ENCODE assay signal across 8 mouse cellular contexts in the genomic region with DNA sequence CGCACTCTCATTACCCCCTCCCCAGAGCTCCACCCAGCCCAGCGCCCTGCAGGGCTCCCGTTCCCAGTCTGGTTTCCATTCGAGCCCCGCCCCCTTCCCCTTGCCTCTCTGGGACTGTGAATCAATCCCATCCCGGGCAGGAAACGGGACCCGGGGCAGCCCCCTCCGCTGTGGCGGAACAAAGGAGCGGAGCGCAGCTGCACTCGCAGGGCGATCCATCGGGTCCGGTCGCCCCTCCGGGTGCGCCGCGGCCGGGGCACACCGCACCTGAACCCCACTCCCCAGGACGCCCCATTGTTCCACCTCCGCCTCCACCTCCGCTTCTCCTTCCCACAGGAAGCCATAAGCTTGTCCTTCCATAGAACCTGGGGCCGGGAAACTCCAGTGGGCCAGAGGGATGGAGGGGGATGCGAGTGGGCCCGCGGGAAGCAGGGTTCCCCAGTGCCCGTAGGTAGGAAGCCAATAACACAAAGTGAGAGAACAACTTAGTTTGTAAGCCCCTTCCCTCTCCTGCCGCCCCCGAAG. TPM values are rescaled to one million over a fixed set of nuclear protein-coding genes. Genes with fewer than 3 reads are reported as not detected.
A peak's percentile ranks its signal among the peaks of the same experiment; 100 is the strongest.
DNase-seq lines count a peak whose midpoint lies in the region; ATAC-seq lines count a peak whose summit lies in the region.

No protein-coding gene starts in this region.

- peaks cover 14% of the 10 kb centered on the region for H3K4me1 ChIP-seq in embryonic facial prominence, embryonic 15.5 days
- H3K4me1 ChIP-seq in heart, embryonic 15.5 days (replicated peaks): peaks cover 13% of the 10 kb centered on the region
- H3K4me1 ChIP-seq in lung, embryonic 16.5 days (replicated peaks; ENCODE audit: control insufficient read depth, insufficient read depth, low read length): peaks cover 36% of the 10 kb centered on the region

- peak overlapping the region; percentile 76 for H3K9ac ChIP-seq in embryonic facial prominence, embryonic 15.5 days
- peak overlapping the region; percentile 80 for H3K9ac ChIP-seq in heart, embryonic 15.5 days
- peak overlapping the region; percentile 92 for H3K9ac ChIP-seq in lung, embryonic 16.5 days (ENCODE audit: low read length)

- ATAC-seq in embryonic facial prominence, embryonic 15.5 days (ENCODE audit: insufficient number of reproducible peaks, low FRiP score, low TSS enrichment, low read depth): peak; percentile 88
- peak; percentile 78 for ATAC-seq in heart, embryonic 15.5 days (replicated peaks; ENCODE audit: insufficient number of reproducible peaks, insufficient read depth, low FRiP score, low read depth)
- peak; percentile 85 for ATAC-seq in lung, embryonic 16.5 days (ENCODE audit: low read depth)

- no peaks in the 10 kb centered on the region for H3K27me3 ChIP-seq in embryonic facial prominence, embryonic 15.5 days
- no peaks in the 10 kb centered on the region for H3K27me3 ChIP-seq in heart, embryonic 15.5 days
- H3K27me3 ChIP-seq in lung, embryonic 16.5 days (ENCODE audit: control insufficient read depth, insufficient read depth, low read depth, low read length): no peaks in the 10 kb centered on the region

- peak; percentile 84 for DNase-seq in 3T3-L1 (ENCODE audit: low read depth, low spot score)
- peak; percentile 79 to 92 for DNase-seq in adrenal gland, adult (ENCODE audit: inconsistent age in 2 of 2, low spot score in 1 of 2)
- peak; percentile 96 for DNase-seq in kidney, postnatal 10 days
- DNase-seq in ovary, postnatal 14 days (ENCODE audit: low spot score): peak; percentile 61
- DNase-seq in urinary bladder, postnatal 25 days (ENCODE audit: low spot score): peak; percentile 53

- H3K4me2 ChIP-seq in embryonic facial prominence, embryonic 15.5 days (replicated peaks): peak overlapping the region; percentile 64
- H3K4me2 ChIP-seq in heart, embryonic 15.5 days: peak overlapping the region; percentile 89
- peak overlapping the region; percentile 60 for H3K4me2 ChIP-seq in lung, embryonic 16.5 days (ENCODE audit: low read depth, low read length)

- peak overlapping the region; percentile 86 for H3K27ac ChIP-seq in embryonic facial prominence, embryonic 15.5 days (replicated peaks)
- peak overlapping the region; percentile 82 for H3K27ac ChIP-seq in heart, embryonic 15.5 days
- peak overlapping the region; percentile 86 for H3K27ac ChIP-seq in lung, embryonic 16.5 days (ENCODE audit: low read length)

- peak overlapping the region; percentile 69 for H3K4me3 ChIP-seq in embryonic facial prominence, embryonic 15.5 days (replicated peaks)
- peak overlapping the region; percentile 81 for H3K4me3 ChIP-seq in heart, embryonic 15.5 days
- H3K4me3 ChIP-seq in lung, embryonic 16.5 days (ENCODE audit: low read length): peak overlapping the region; percentile 78

- under 1% methylated on average over 33 of the region's 33 CpGs for WGBS in embryonic facial prominence, embryonic 15.5 days
- under 1% methylated on average over 33 of the region's 33 CpGs for WGBS in heart, embryonic 15.5 days
- under 1% methylated on average over 30 of the region's 33 CpGs for WGBS in lung, embryonic 16.5 days

- H3K36me3 ChIP-seq in embryonic facial prominence, embryonic 15.5 days: no peaks in the 10 kb centered on the region
- H3K36me3 ChIP-seq in heart, embryonic 15.5 days: no peaks in the 10 kb centered on the region
- no peaks in the 10 kb centered on the region for H3K36me3 ChIP-seq in lung, embryonic 16.5 days (ENCODE audit: control insufficient read depth, insufficient read depth, low read length)

- H3K9me3 ChIP-seq in embryonic facial prominence, embryonic 15.5 days (replicated peaks): no peaks in the 10 kb centered on the region
- H3K9me3 ChIP-seq in heart, embryonic 15.5 days (replicated peaks): no peaks in the 10 kb centered on the region
- no peaks in the 10 kb centered on the region for H3K9me3 ChIP-seq in lung, embryonic 16.5 days (ENCODE audit: control insufficient read depth, low read length)

RNA-seq across cellular contexts. Expression of a gene that starts 0.8 kb away (rescaled TPM):
- polyA plus RNA-seq in embryonic facial prominence, embryonic 15.5 days (2015; fragmentation: Nextera tagmentation; extraction: Ambion mirVana): 76.2 and 77.9 TPM in 2 replicates
- polyA plus RNA-seq in heart, embryonic 15.5 days (2015; fragmentation: Nextera tagmentation; extraction: Ambion mirVana): 27.4 and 38.7 TPM in 2 replicates
- polyA plus RNA-seq in lung, embryonic 16.5 days (2015; fragmentation: Nextera tagmentation; extraction: Ambion mirVana): 80.4 and 83.0 TPM in 2 replicates

Comparison
In these comparisons a context has a peak if more than half of its experiments do, and no peak if none do; other contexts are left out.
1. Peak in every context shown above with its lines: DNase-seq, ATAC-seq, H3K4me3 ChIP-seq and H3K27ac ChIP-seq.